Mouse (Mus musculus) MEL (cell line): ENCODE results near the gene Dlg2. TPM values are rescaled to one million over a fixed set of nuclear protein-coding genes. Genes with fewer than 3 reads are reported as not detected.

ENCODE experiments used
- DNase-seq: peaks from one replicate; pipeline ENCODE4 v3.0.0; 2011; ENCODE audit warnings: low read depth, low spot score
- H3K27ac ChIP-seq: 2 replicates; pipeline ENCODE4 v1.5.1; 2012; ENCODE audit warnings: low read depth, mild to moderate bottlenecking, control low read depth, low read length, moderate library complexity; ENCODE audit not compliant: control insufficient read depth
- H3K27me3 ChIP-seq, 2 experiments: fragments of 150-350 bp in 1 of 2; sonication (generic) in 1 of 2; 2 replicates each; pipeline ENCODE4 v1.6.1; 2012; ENCODE audit warnings: low read length in 2 of 2, mild to moderate bottlenecking in 2 of 2, improper control_type of control experiment in 1 of 2, moderate library complexity in 1 of 2; ENCODE audit not compliant: insufficient read depth in 2 of 2, control insufficient read depth in 1 of 2
- H3K36me3 ChIP-seq, 2 experiments: 2 replicates each; pipeline ENCODE4 v1.6.1; 2012 to 2014; ENCODE audit warnings: low read length in 2 of 2, improper control_type of control experiment in 1 of 2, inconsistent platforms in 1 of 2, mild to moderate bottlenecking in 1 of 2; ENCODE audit not compliant: insufficient read depth in 2 of 2, control insufficient read depth in 1 of 2
- H3K4me1 ChIP-seq, 2 experiments: fragments of 150-350 bp in 1 of 2; sonication (generic) in 1 of 2; 2 replicates each; pipeline ENCODE4 v1.6.1; 2012; ENCODE audit warnings: low read length in 2 of 2, improper control_type of control experiment in 1 of 2, mild to moderate bottlenecking in 1 of 2; ENCODE audit not compliant: insufficient read depth in 2 of 2, control insufficient read depth in 1 of 2
- H3K4me3 ChIP-seq, 2 experiments: fragments of 150-350 bp in 1 of 2; sonication (generic) in 1 of 2; 2 replicates each; pipeline ENCODE4 v1.5.1; 2012; ENCODE audit warnings: low read depth in 2 of 2, low read length in 2 of 2, mild to moderate bottlenecking in 2 of 2, moderate library complexity in 2 of 2, control low read depth in 1 of 2, improper control_type of control experiment in 1 of 2; ENCODE audit not compliant: control insufficient read depth in 1 of 2, insufficient read depth in 1 of 2
- H3K79me2 ChIP-seq: 2 replicates; pipeline ENCODE4 v1.6.1; 2012; ENCODE audit warnings: mild to moderate bottlenecking, low read length, moderate library complexity; ENCODE audit not compliant: control insufficient read depth, poor library complexity, insufficient read depth
- H3K9ac ChIP-seq: 2 replicates; pipeline ENCODE4 v1.6.1; 2012; ENCODE audit warnings: low read depth, mild to moderate bottlenecking, control low read depth, low read length, moderate library complexity; ENCODE audit not compliant: control insufficient read depth, poor library complexity, severe bottlenecking
- H3K9me3 ChIP-seq: fragments of 150-350 bp; sonication (generic); replicated peaks from 2 replicates; pipeline ENCODE4 v1.6.1; 2012; ENCODE audit warnings: mild to moderate bottlenecking, low read length, improper control_type of control experiment, moderate library complexity; ENCODE audit not compliant: insufficient read depth
- CHD1 ChIP-seq: IDR thresholded peaks from 2 replicates; pipeline ENCODE4 v1.6.1; 2012; ENCODE audit warnings: low read depth, mild to moderate bottlenecking, inconsistent platforms, low read length, improper control_type of control experiment
- CTCF ChIP-seq, 3 experiments: IDR thresholded peaks in 2 of 3; conservative IDR thresholded peaks in 1 of 3; 2 replicates each; pipeline ENCODE4 v1.5.1; 2011 to 2012; ENCODE audit warnings: low read length in 3 of 3, low read depth in 2 of 3, mild to moderate bottlenecking in 2 of 3, improper control_type of control experiment in 1 of 3, inconsistent platforms in 1 of 3, mixed read lengths in 1 of 3, moderate library complexity in 1 of 3; ENCODE audit not compliant: control insufficient read depth in 1 of 3, insufficient read depth in 1 of 3, poor library complexity in 1 of 3, severe bottlenecking in 1 of 3
- GABPA ChIP-seq: IDR thresholded peaks from 2 replicates; pipeline ENCODE4 v1.6.1; 2012; ENCODE audit warnings: low read depth, mild to moderate bottlenecking, inconsistent platforms, low read length, improper control_type of control experiment, moderate library complexity
- GATA1 ChIP-seq: IDR thresholded peaks from 2 replicates; pipeline ENCODE4 v1.6.1; 2011; ENCODE audit warnings: low read depth, low read length, improper control_type of control experiment
- HCFC1 ChIP-seq: IDR thresholded peaks from 2 replicates; pipeline ENCODE4 v1.6.1; 2012; ENCODE audit warnings: low read depth, mild to moderate bottlenecking, inconsistent platforms, low read length, improper control_type of control experiment, moderate library complexity
- JUND ChIP-seq: IDR thresholded peaks from 2 replicates; pipeline ENCODE4 v1.6.1; 2011; ENCODE audit warnings: low read depth, mild to moderate bottlenecking, improper control_type of control experiment, low read length
- KAT2A ChIP-seq: conservative IDR thresholded peaks from 2 replicates; pipeline ENCODE4 v1.6.1; 2012; ENCODE audit warnings: low read depth, low read length, improper control_type of control experiment, inconsistent platforms
- MAFK ChIP-seq: IDR thresholded peaks from 2 replicates; pipeline ENCODE4 v1.6.1; 2011; ENCODE audit warnings: low read depth, mild to moderate bottlenecking, low read length, improper control_type of control experiment, borderline replicate concordance
- MAZ ChIP-seq: IDR thresholded peaks from 2 replicates; pipeline ENCODE4 v1.6.1; 2012; ENCODE audit warnings: low read depth, mild to moderate bottlenecking, inconsistent platforms, low read length, improper control_type of control experiment
- MEF2A ChIP-seq: IDR thresholded peaks from 2 replicates; pipeline ENCODE4 v1.6.1; 2014; ENCODE audit warnings: low read depth, mild to moderate bottlenecking, inconsistent platforms, low read length, improper control_type of control experiment; ENCODE audit not compliant: poor library complexity, insufficient replicate concordance, severe bottlenecking; ENCODE audit errors: extremely low read depth
- MXI1 ChIP-seq: IDR thresholded peaks from 2 replicates; pipeline ENCODE4 v1.6.1; 2011; ENCODE audit warnings: mild to moderate bottlenecking, low read depth, low read length, improper control_type of control experiment
- MYB ChIP-seq: IDR thresholded peaks from 2 replicates; pipeline ENCODE4 v1.6.1; 2011; ENCODE audit warnings: mild to moderate bottlenecking, low read depth, low read length, improper control_type of control experiment
- MYC ChIP-seq: IDR thresholded peaks from 2 replicates; pipeline ENCODE4 v1.6.1; 2011; ENCODE audit warnings: low read depth, mild to moderate bottlenecking, low read length, improper control_type of control experiment, moderate library complexity
- POLR2AphosphoS5 ChIP-seq: IDR thresholded peaks from 2 replicates; pipeline ENCODE4 v1.6.1; 2012; ENCODE audit warnings: low read depth, borderline replicate concordance, mild to moderate bottlenecking, inconsistent platforms, low read length, moderate library complexity, mixed read lengths
- RCOR1 ChIP-seq: IDR thresholded peaks from 2 replicates; pipeline ENCODE4 v1.6.1; 2012; ENCODE audit warnings: low read depth, mild to moderate bottlenecking, inconsistent platforms, low read length, improper control_type of control experiment
- TAL1 ChIP-seq: IDR thresholded peaks from 2 replicates; pipeline ENCODE4 v1.6.1; 2012; ENCODE audit warnings: mild to moderate bottlenecking, inconsistent platforms, low read length, moderate library complexity, mixed read lengths
- TBP ChIP-seq: IDR thresholded peaks from 2 replicates; pipeline ENCODE4 v1.8.0; 2011; ENCODE audit warnings: low read depth, low read length, improper control_type of control experiment
- ZNF384 ChIP-seq: IDR thresholded peaks from 2 replicates; pipeline ENCODE4 v1.6.1; 2012; ENCODE audit warnings: low read depth, mild to moderate bottlenecking, inconsistent platforms, low read length, improper control_type of control experiment
- polyA plus RNA-seq, 2 experiments: library from polyadenylated mRNA; stranded (reverse) in 1 of 2; unstranded in 1 of 2; fragments of >175 nt in 1 of 2; fragments of >200 nt in 1 of 2; gene quantifications; 2 replicates each; pipeline versions ENCODE4 v1.2.1 to v1.2.4; 2012; ENCODE audit warnings: low replicate concordance in 2 of 2, low read depth in 1 of 2; ENCODE audit not compliant: insufficient read length in 2 of 2, insufficient read depth in 1 of 2, missing spikeins in 1 of 2
- total RNA-seq: library from RNA; depleted of rRNA; stranded (reverse); fragments of 300-350 nt; gene quantifications from 2 replicates; pipeline ENCODE4 v1.2.3, GENCODE M21; 2012

The Dlg2 gene
- total and polyA plus RNA-seq, 3 experiments = 0.04 TPM; not detected in 2

DNA sequence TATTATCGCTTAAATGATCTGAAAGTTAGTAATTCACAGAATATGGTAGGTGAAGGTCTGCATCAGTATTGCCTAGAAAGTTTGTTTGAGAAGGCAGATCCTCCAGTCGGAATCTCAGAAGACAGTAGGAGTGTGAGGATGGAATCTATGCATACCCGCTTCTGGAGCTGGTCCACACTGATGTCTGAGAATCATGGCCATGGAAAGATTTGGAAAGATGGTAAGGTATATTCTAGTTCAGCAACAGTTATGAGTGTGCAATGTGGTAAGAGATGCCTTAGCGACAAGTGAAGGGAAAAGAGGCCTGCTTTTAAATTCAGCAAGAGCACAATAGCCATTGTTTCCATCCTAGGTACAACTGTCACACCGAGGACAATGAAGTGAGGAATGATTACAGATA lies 464.3 kb downstream of the Dlg2 start:
- H3K36me3 ChIP-seq = no peaks in the 10 kb centered on the region
- no peaks in the 10 kb centered on the region for H3K9me3 ChIP-seq
- TF ChIP-seq HCFC1 (no peak), CHD1 (no peak), TAL1 (no peak), MYC (no peak), GATA1 (no peak), ZNF384 (no peak)
- H3K4me1 ChIP-seq = no peaks in the 10 kb centered on the region
- no peak for DNase-seq
- no peaks in the 10 kb centered on the region for H3K27me3 ChIP-seq
- H3K4me3 ChIP-seq = no peak overlapping the region
- H3K9ac ChIP-seq = no peak overlapping the region
- H3K79me2 ChIP-seq = no peaks in the 10 kb centered on the region
- H3K27ac ChIP-seq = no peak overlapping the region

DNA sequence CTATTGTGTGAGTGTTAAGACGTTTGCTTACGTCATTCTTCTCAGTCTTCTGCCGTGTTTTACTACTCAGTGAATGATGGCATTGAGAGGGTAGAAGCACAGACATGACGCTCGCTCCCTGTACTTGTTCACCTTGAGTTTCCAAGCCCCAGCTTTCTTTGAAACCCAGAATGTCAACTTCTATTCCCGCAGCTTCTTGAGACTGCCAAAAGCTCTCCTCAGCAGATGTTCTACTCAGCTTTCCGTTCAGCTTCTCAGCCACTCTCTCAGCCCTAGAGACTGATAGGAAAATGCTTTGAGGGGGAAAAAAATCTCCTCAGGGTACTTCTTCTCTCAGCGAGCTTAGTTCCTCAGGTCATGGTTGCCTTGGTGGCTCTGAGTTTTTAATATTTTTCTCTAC lies 470.6 kb downstream of the Dlg2 start:
- no peaks in the 10 kb centered on the region for H3K27me3 ChIP-seq
- H3K9me3 ChIP-seq = no peaks in the 10 kb centered on the region
- DNase-seq = no peak
- no peaks in the 10 kb centered on the region for H3K36me3 ChIP-seq
- TF ChIP-seq ZNF384 = no peak
- TF ChIP-seq RCOR1 = no peak
- TF ChIP-seq CTCF (IDR thresholded peaks at IDR 0.05 in 2 of 3, conservative IDR thresholded peaks at IDR 0.05 in 1 of 3; ENCODE audit: control insufficient read depth in 1 of 3, insufficient read depth in 1 of 3, low read depth in 2 of 3, low read length in 3 of 3, poor library complexity in 1 of 3, severe bottlenecking in 1 of 3) = no peak
- TF ChIP-seq MEF2A = no peak
- no peak for TF ChIP-seq MXI1
- TF ChIP-seq MYB = no peak
- no peak for TF ChIP-seq POLR2AphosphoS5
- TF ChIP-seq TBP = no peak
- TF ChIP-seq JUND = no peak
- no peak for TF ChIP-seq KAT2A
- no peak for TF ChIP-seq MAFK
- no peak for TF ChIP-seq GABPA
- no peak for TF ChIP-seq MAZ
- H3K4me3 ChIP-seq = no peak overlapping the region
- H3K9ac ChIP-seq = no peak overlapping the region
- no peaks in the 10 kb centered on the region for H3K79me2 ChIP-seq
- no peaks in the 10 kb centered on the region for H3K4me1 ChIP-seq
- no peak overlapping the region for H3K27ac ChIP-seq
